Mouse (Mus musculus) heart, adult 9 months (tissue): ENCODE measurements around the gene Psmc5.

Experiments used
- DNase-seq, 2 experiments: peaks; one replicate each; pipeline ENCODE4 v3.0.0; 2022; ENCODE audit warnings: low spot score in 2 of 2

Psmc5 gene

DNA sequence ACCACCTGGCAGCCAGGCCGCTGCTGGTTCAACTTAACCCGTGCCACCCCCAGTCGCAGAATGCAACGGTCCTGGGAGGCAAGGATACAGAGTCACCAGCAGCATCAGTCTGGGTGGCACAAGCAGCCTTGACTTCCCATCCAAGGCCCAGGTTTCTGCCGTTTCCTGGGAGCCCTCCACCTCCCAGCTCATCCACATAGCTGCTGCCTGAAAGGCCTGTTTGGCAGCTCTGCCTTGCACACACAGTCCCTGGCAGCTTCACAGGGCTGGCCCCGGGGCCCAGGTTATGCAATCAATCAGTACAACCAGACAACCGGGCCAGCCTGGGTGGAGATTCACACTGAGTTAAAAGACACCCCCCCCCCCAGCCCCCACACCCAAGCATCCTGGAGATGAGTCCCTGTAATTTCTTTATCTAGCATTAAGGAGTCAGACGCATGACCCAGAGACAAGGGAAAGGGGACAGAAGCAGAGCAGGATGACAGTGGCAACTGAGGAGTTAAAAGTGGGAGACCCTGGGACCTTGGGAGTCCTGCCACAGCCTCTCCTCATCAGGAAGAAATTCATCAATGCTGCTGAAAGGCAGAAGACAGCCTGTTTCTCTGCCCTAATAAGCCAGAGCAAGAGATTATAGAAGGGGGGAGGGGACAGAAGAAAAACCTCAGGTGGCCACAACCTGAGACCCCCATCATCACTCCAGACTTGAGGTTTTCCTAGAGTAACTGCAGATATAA lies 12.5 kb downstream of the Psmc5 start:
- DNase-seq = peak; percentile 89 to 90

DNA sequence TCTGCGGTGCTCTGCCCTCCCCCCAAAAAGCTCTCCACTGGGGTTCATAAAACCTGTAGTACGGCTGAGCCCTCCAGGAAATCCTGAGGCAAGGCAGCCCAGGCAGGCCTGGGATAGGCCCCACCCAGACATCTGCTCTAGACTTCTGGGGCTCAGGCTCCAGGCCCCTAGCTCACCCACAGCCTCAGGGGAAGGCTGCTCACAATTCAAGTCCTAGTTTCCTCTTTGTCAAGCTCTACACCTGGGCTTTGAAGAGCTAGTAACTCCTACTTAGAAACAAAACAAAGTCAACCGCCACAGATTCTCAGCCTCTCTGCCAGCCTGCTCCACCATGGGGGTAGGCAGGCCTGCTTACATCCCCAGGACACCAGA lies 13.1 kb downstream of the Psmc5 start:
- peak; percentile 33 to 59 for DNase-seq

DNA sequence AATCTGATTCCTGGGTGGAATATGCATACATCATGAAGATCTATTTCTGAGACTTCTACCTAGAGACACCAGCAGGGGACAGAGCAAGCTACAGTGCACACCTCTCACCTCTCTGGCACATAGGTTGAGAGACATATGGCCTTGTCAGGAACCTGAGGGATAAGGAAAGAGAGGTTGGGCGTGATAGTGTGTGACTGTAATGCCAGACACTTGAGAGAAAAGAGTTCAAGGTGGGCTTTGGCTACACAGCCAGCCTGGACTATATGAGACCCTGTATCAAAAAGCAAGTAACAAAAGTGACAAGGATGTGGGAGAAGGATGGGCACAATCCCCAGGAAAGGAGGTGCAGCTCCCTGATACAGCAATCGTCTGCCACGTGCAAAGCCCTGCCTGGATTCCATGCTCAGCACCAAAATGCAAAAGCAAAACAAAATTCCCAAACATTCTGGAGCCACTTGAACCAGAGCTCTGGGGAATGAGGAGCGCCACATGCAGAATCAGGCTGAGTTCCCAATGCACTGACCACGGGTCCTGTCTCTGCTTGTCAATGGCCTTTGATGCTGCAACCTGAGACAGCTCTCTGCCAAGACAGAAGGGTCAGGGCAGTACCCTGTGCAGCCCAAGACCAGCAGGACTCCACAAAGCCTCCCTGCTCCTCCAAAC lies 15.3 kb downstream of the Psmc5 start:
- peak in 1 of 2 experiments; percentile 24 for DNase-seq

DNA sequence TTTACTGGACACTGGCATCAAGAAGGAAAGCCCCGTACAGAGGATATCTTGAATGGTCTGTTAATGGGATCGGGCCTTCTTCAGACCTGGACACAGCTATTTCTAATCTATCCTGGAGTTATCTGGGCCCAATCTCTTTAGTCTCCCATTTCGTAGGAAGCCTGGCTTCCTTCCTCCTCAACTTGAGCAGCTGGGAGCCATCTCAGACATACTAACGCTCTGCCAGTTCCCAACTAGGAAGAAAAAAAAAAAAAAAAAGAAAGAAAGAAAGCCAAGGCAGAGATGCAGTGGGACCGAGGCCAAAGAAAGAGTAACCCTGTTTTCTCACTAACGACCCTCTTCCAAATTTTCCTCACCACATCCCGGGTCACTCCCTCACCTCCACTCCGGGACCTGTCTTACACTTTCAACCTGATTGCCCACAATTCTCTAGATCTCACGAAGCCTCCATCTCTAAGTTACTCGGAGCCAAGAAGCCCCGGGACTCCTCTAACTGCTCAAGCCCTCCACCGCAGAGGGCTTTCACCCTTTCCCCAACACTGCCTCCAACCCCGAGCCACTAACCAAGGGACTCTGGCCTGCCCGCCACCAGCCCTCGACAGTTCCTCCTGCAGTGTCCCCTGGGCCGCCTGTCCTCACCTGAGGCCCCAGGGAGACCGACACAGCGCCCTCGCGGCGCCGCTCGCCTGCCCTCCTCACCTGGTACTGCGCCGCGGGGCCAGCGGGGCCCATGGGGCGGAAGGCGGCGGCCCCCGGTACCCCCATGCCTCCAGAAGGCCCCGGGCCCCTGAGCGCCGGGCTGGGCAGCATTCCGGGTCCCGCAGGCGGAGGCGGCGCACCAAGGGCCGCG lies 16.1 kb downstream of the Psmc5 start:
- peak in 1 of 2 experiments; percentile 34 for DNase-seq

DNA sequence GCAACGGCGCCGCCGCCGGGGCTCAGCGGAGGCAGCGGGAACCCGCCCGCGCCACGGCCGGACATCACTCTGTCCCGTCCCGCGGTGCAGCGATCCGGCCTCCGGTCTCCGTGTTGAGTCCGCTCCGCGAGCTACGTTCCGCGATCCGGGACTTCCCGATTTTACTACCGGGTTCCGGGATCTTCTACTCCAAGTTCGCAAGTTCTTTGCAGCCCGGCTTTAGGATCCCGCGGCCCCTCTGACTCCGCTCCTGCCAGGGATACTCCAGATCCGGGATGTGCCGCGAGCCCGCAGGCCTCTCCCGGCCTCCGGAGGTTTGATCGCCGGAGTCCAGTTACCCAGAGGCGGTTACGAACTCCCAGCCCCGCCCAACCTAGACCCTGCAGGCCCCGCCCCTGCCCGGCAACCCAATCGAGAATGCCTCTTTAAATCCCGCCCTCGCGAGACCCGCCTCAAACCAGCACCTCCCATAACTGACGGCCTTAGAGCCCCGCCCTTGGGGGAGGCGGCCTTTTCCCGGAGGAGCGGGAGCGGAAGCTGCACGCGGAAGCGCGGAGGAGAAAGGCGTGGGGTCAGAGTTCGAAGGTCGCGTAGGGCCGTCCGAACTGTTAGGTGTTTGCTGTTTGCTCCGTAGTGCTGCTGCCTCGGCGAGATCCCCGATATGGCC lies 16.8 kb downstream of the Psmc5 start, which contains the start of gene Smarcd2:
Gene Smarcd2, minus strand, starts transcription at position 329 of the 667 bp plus-strand sequence.
- peak; percentile 100 for DNase-seq

DNA sequence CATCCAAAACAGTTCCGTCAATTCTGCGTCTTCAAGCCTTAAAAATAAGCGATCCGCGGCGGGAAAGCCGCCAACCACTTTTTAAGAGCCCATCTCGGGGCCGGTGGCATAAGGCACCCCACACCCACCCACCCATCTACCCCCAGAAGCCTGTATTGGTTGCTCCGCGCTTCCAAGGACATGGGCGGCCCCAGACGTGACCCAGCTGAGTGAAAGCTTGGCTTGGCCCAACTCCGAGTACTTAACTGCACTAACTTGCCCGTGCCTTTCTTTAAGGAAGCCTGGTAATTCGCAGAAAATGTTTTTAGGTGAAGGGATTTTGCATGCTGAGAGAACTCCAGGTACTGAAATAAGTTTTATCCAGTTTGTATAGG lies 17.3 kb downstream of the Psmc5 start:
- DNase-seq = no peak

DNA sequence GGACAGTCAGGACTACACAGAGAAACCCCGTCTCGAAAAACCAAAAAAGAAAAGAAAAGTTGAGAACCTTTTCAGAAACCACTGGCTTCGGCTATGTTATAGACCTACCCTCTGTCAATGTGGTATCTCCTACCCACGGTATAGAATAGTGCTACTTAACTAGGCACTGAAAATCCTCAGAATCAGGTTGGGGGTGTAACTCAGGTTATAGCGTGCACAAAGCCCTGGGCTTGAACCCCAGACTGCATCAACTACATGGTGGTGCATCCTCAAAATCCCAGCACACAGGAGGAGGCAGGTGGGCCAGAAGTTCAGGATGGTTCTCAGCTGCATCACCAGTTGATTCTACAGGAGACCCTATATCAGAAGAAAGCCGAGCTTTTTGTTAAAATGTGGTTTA lies 17.9 kb downstream of the Psmc5 start:
- DNase-seq = no peak

DNA sequence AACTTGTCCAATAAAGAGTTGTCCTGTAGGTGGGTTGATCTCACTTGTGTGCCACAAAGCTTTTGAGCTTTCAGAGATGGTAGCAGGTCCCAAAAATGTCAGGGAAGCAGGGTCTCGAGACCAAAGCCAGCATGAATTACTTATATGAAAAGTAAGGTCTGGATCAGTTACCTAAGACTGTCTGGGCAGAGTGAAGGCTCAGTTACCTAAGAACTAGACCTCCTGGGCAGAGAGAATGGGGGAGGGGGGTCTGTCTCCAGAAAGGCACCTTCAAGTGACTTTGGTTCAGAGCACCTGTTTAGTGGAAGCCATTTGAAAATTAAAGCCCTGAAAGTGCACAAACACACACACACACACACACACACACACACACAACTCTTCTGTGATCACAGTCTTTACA lies 18.4 kb downstream of the Psmc5 start:
- DNase-seq = no peak

DNA sequence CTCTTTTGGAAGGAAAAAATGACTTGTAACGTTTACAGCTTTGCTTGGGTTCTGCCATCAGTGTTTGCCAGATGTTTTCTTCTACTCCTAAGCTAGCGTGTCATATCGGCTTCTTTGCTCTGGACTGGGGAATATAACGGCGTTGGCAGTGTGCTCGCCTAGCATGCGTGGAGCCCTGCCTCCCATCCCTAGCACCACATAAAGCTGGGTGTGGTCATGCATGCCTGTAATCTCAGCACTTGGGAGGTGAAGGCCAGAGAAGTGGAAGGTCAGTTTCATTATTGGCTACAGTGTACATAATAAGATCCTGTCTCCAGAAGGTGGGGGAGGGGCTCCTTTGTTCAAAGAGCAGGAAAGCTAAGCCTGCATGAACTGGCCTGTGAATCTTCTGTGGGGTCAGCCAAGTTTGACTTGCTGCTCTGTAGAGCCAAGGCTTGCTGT lies 19.0 kb downstream of the Psmc5 start:
- DNase-seq = no peak

DNA sequence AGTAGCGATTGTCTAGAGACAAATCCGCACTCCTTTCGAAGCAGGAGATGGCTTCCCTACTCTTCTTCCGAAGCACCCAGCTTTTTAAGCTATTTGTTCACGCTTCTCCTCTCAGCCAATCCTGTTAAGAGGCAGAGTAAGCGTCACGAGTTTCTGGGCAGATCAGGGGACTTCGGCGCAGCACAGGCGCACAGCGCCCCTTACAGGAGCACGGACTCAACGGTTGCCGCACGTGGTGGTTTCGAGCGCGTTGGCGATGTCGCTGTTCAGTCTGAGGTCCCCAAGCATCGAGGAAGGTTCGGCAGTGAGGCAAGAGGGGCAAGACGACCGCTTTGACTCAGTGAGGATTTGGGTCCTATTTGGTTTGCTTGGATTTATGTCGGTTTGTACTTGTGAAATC lies 20.5 kb downstream of the Psmc5 start, which contains the start of gene Tcam1:
Gene Tcam1, plus strand, starts transcription at position 219 of the 400 bp plus-strand sequence.
- DNase-seq = peak; percentile 87 to 91

DNA sequence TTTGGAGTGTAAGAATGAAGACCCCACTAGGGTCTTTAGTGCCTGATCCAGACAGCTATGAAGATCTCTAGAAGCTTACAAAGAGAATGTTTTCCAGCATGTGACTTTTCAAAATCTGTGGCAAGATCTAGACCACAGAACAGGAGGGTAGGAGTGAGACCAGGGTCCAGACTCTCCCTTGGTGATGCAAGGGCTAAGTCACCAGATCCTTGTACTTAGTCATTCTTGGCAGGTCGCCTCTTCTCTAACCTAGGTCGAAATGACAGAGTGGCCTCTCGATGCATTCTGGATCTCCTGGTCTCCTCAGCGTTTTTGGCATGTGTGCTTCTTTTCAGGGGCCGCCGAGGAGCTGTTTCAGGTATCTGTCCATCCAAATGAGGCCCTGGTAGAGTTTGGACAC lies 26.5 kb downstream of the Psmc5 start:
- DNase-seq = no peak

DNA sequence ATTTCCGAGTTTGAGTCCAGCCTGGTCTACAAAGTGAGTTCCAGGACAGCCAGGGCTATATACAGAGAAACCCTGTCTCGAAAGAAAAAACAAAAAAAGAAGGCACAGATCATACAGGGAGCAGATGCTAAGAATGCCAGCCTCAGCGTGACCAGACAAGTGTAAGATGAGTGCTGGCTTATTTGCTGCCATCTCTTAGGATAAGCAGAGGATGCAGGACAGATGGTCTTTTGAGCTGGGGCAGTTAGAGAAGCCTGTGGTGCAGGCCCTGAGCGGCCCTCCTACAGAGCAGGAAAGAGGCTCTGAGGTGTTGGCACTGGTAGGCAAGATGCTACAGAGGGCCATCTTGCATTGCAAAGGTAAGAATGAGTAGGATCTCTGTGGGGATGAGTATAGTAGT lies 27.4 kb downstream of the Psmc5 start:
- DNase-seq = no peak

DNA sequence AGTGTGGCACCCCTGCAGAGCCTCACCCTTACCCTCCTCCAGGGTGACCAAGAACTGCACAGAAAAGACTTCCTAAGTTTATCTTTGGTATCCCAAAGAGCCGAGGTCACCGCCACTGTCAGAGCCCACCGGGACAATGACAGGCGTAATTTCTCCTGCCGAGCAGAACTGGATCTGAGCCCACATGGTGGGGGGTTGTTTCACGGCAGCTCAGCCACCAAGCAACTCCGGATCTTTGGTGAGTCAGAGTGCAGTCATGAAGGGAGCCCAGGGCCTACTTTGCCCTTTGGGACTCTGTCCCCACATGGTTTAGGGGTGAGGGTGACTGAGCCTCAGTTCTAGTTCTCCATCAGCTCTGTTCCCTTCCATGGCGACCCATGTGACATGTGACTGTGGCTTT lies 28.2 kb downstream of the Psmc5 start:
- DNase-seq = no peak

DNA sequence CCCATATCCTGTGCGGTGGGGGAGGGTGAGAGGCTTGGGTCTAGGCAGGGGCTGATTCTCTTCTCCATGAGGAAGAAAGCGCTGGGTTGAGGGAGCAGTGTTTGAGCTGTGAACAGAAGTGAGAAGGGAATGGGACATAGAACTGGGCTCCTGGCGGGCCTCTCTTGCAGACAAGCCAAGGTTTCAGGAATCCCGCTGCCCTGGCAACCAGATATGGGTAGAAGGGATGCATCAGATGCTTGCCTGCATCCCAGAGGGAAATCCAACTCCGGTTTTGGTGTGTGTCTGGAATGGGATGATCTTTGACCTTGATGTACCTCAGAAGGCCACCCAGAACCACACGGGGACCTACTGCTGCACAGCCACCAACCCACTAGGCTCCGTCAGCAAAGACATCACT lies 30.3 kb downstream of the Psmc5 start:
- no peak for DNase-seq

DNA sequence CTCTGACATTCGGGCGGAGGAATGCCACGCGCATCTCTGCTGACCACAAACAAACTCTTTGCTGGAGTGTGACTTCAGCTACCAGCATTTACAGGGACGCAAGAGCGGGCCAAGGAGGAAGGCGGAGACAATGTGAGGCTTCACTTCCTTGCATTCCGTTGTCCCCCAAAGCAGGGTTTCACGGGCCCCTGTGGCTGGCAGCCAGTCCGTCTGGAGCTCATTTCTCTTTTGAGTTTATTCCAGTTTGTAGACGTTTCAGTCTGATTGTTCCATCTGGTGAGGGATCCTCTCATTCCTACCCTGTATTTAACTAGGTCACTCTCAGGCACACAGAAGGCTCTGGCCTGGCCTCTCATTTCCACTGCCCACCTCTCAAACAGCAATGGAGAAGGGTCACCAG lies 31.0 kb downstream of the Psmc5 start:
- DNase-seq = no peak

DNA sequence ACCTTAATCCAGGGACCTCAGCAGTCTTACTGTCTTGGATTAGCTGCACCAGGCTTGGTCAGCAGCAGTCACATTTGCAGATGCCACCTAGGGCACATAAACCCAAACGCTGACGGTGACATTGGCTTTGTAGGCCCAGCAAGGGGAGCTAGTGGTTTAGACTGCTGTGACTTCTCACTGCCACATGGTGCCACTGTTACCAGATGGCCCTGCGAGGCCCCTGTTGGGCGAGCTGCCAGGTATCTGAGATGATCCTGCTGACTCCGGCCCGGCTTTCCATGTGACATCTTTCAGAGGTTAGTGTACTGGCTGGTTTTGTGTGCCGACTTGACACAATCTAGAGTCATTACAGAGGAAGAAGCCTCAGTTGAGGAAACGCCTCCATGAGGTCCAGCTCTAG lies 33.4 kb downstream of the Psmc5 start:
- peak; percentile 45 to 51 for DNase-seq

DNA sequence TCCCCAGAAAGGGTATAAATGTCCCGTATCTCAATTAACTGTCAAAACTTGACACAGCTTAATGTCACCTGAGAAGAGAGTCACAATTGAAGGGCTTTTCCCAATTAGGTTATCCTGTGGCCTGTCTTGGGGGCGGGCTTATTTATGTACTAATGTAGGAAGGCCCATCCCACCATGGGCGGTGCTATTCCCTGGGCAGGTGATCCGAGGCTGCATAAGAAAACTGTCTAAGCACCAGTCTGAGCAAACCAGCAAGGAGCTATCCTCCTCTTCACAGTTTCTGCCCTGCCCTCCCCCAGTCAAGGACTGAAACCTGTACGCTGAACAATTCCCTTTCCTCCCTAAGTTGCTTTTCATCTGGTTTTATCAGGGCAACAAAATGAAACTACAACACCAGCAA lies 34.4 kb downstream of the Psmc5 start:
- DNase-seq = no peak

DNA sequence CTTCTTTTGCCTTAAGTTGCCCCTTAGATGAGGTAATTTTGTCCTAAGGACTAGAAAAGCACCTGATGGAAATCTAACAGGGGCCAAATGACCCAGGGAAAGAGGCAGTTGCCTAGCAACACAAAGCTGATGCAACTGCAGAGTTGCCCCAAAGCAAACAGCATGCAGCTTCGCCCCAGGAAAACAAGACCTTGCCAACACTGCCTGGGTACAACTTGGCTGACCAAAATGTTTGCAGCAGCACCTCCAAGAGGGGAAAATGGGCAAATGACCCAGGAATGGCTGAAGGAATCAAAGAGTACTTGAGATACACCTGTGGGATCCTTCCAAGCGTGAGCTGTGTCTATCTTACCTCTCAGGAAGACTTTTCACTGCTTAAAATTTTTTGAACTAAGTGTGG lies 35.9 kb downstream of the Psmc5 start:
- DNase-seq = no peak

DNA sequence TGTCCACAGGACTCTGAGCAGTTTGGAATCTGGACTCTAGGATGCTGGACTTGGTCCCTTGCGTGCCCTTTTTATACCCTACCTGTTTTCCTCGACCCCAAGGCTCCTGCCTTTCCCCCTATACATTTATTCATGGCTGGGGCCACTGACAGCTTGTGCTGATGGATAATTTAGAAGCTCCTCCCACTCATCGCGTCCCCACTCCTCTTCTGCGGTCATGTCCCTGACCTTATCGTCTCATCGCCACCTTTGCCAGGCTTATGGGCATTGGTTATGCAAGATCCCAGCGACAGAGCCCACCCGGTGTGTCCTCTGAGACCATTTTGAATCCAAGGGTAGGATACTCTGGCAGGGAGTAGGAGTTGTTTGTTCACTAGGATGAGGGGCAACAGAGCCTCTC lies 45.8 kb downstream of the Psmc5 start, which contains the start of gene Gh:
Gene Gh, minus strand, starts transcription at position 101 of the 400 bp plus-strand sequence.
- no peak for DNase-seq

DNA sequence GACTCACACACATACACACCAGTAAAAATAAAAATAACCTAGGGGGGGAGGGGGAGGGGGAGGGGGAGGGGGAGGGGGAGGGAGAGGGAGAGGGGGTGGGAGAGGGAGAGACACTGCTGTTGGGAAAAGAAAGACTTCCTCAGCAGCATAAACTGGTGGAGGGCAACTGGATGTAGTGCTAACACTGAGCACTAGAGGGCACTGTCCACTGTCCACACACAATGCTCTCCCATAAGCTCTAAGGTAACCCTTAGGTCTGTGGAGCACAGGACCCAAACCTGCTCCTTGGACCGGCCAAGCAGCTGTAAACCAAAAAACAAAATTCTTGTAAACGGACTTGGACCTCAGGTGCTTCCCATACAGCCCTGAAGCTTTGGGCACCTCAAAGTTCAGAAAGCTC lies 46.7 kb downstream of the Psmc5 start:
- DNase-seq = peak in 1 of 2 experiments; percentile 22

DNA sequence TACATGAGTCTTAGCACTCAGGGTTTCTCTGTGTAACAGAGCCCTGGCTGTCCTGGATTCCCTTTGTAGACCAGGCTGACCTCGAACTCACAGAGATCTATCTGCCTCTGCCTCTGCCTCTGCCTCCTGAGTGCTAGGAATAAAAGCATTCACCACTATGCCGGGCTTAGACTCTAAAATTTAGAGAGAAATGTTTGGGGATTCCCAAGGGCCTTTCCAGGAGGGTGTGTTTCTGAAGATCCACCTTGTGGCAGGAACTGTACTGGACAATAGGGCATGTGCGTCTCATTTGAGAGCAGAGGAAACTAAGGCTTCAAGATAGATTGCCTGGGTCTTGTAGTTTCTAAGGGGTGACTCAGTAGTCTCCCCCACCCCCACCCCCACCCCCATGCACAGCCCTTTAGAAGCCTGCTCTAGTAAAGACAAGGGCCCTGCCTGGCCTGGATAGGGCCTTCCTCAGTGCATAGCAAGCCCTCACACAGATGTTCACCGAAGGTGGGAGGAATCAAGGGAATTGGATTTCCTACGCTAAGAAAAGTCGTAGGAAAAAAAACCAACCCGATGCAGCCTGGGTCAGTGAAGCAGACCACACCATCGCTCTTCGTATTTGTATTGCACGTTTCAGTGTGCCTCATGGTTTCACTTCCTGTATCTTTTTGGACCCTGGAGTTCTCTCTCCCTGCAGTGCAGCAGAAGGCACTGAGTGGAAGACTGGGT lies 49.6 kb downstream of the Psmc5 start:
- peak in 1 of 2 experiments; percentile 30 for DNase-seq
